Mouse (Mus musculus): ENCODE measurements around the gene Nasp.
"Not testable (repeated sequence)": the region's sequence is repeated elsewhere in the genome, so short reads cannot be mapped to it uniquely, and the experiment has no call there.

Nasp gene

GRCm38 (mm10) chr4:116627722-116628662, at the start of gene Nasp:
Gene Nasp (minus strand): TSS chr4:116627941.
- DNase-seq, result peak; percentile 80 to 89

- DNase-seq, result no peak
These were observed 48.3 kb upstream of the Nasp start for GRCm38 (mm10) chr4:116676027-116676426.

- not testable (repeated sequence) for DNase-seq
These were observed 47.0 kb upstream of the Nasp start for GRCm38 (mm10) chr4:116674761-116675160.

GRCm38 (mm10) chr4:116672785-116673184, 45.0 kb upstream of the Nasp start:
- DNase-seq, result no peak

GRCm38 (mm10) chr4:116669291-116669690, 41.5 kb upstream of the Nasp start:
- no peak for DNase-seq

GRCm38 (mm10) chr4:116668145-116668544, 40.4 kb upstream of the Nasp start:
- DNase-seq, result no peak

- no peak for DNase-seq
These were observed 38.9 kb upstream of the Nasp start for GRCm38 (mm10) chr4:116666625-116667024.

- DNase-seq, result no peak
These were observed 34.3 kb upstream of the Nasp start for GRCm38 (mm10) chr4:116661998-116662397.

GRCm38 (mm10) chr4:116660829-116661228, 33.1 kb upstream of the Nasp start:
- no peak for DNase-seq

GRCm38 (mm10) chr4:116659916-116660315, 32.2 kb upstream of the Nasp start:
- not testable (repeated sequence) for DNase-seq

- DNase-seq, result no peak
These were observed 31.7 kb upstream of the Nasp start for GRCm38 (mm10) chr4:116659474-116659873.

- DNase-seq, result no peak
These were observed 30.2 kb upstream of the Nasp start for GRCm38 (mm10) chr4:116657971-116658370.

- DNase-seq, result no peak
These were observed 27.9 kb upstream of the Nasp start for GRCm38 (mm10) chr4:116655658-116656057.

- no peak for DNase-seq
These were observed 27.4 kb upstream of the Nasp start for GRCm38 (mm10) chr4:116655100-116655499.

- peak in 1 of 2 experiments; percentile 22 for DNase-seq
These were observed 25.5 kb upstream of the Nasp start for GRCm38 (mm10) chr4:116653228-116653627.

- DNase-seq, result no peak
These were observed 24.0 kb upstream of the Nasp start for GRCm38 (mm10) chr4:116651797-116652135.

GRCm38 (mm10) chr4:116650924-116651796, 23.4 kb upstream of the Nasp start, which contains the start of gene Akr1a1:
Gene Akr1a1 (minus strand): TSS chr4:116651680.
- peak; percentile 88 to 92 for DNase-seq

- no peak for DNase-seq
These were observed 22.6 kb upstream of the Nasp start for GRCm38 (mm10) chr4:116650365-116650764.

GRCm38 (mm10) chr4:116649411-116649810, 21.7 kb upstream of the Nasp start:
- DNase-seq, result no peak

- DNase-seq, result no peak
These were observed 17.9 kb upstream of the Nasp start for GRCm38 (mm10) chr4:116645624-116646023.

GRCm38 (mm10) chr4:116644326-116644725, 16.6 kb upstream of the Nasp start:
- peak; percentile 30 to 37 for DNase-seq

GRCm38 (mm10) chr4:116642071-116642470, 14.3 kb upstream of the Nasp start:
- DNase-seq, result no peak

- no peak for DNase-seq
These were observed 11.1 kb upstream of the Nasp start for GRCm38 (mm10) chr4:116638821-116639220.
